Mouse (Mus musculus) heart, postnatal 14 days (tissue): ENCODE results near the gene Gid8. TPM values are rescaled to one million over a fixed set of nuclear protein-coding genes. Genes with fewer than 3 reads are reported as not detected.

Experiments
- DNase-seq, 2 experiments: peaks; one replicate each; pipeline ENCODE4 v3.0.0; 2021 to 2022
- intact Hi-C: fragments of 180-260 bp; cut with DNase I; formaldehyde crosslinking; loops from one replicate; pipeline ENCODE4 v1.15.1; 2025
- long read RNA-seq, 2 experiments: library from polyadenylated mRNA; stranded (forward); transcript quantifications; one replicate each; pipeline ENCODE4 v2.0.0; 2021
- total RNA-seq, 2 experiments: library from RNA; stranded (reverse); gene quantifications; 2 replicates each; pipeline ENCODE4 v1.2.3; 2021

The Gid8 gene
- 10 to 100 TPM; 64.7 to 69.6 TPM for total RNA-seq
- long read RNA-seq, experiment 1, transcript Gid8-201 (5 exons, 1,655 nt): major isoform, 28 of 37 reads
- long read RNA-seq, experiment 1, partial matches to known transcripts: 2 of 37 reads
- long read RNA-seq, experiment 1, other reads (novel, unspliced or antisense): 7 of 37 reads
- long read RNA-seq, experiment 2, transcript Gid8-201 (5 exons, 1,655 nt): major isoform, 16 of 22 reads
- long read RNA-seq, experiment 2, partial matches to known transcripts: 4 of 22 reads
- long read RNA-seq, experiment 2, other reads (novel, unspliced or antisense): 2 of 22 reads

- intact Hi-C loops: loop anchor here (2.0 kb wide), 1 partner anchor 31 kb away; no protein-coding TSS in a partner anchor
- DNase-seq: peak; percentile 95 to 96
Observed at GRCm38 (mm10) chr2:180709923-180710272, at the start of gene Gid8, which contains the start of gene Dido1. Gene Gid8 (plus strand): TSS chr2:180710117. Gene Dido1 (minus strand): TSS chr2:180709999.

DNA sequence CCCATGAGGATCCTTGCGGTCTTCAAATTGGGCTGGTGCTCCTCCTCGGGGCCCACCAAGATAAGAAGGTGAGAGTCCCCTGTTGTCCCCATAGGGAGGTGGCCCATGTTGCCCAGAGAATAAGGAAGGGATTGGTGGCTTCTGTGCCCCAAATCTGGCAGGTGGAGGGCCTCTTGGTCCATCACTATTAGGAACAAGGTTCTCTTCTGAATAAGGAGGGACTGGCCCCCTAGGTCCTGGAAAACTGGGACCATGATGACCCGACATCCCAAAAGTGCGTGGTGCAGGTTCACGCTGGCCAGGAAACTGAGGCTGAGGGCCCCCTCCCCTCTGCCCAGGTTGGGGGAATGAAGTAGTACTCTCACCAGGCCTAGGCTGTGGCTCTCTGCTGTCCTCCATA, 49.4 kb upstream of the Gid8 start:
- DNase-seq: no peak
- intact Hi-C loops: no loop called here

- intact Hi-C loops: no loop called here
- DNase-seq: no peak
Observed at GRCm38 (mm10) chr2:180662008-180662407, 47.9 kb upstream of the Gid8 start.

GRCm38 (mm10) chr2:180676706-180677105, 33.2 kb upstream of the Gid8 start:
- no peak for DNase-seq
- intact Hi-C loops: loop anchor here (5.0 to 10.0 kb wide), 2 partner anchors 89 to 238 kb away; partner anchors contain the start of gene Ogfr

DNA sequence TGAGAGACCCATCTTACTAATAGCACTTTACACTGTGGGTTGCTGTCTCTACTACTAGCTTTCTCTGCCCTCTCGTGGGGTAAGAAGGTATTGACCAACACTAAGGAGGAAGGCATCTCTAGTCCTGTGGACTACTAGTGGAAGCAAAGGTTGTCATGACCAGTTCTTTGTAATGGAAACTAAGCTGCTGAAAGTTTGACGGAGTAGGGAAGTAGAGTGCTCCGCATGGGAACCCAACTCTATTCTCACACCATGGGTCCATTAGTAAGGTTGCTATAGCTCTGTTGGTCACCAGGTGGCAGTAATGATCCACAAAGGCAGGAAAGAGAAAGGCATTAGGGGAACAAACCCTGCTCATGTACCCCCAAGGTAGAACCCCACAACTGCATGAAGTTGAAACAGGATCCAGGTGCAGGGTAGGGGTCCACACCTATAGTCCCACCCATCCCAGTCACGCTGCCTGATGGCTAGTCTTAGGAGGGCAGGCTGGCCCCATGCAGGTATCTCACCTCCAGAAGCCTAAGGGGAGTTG, 31.2 kb upstream of the Gid8 start:
- intact Hi-C loops: loop anchor here (2.0 to 10.0 kb wide), 4 partner anchors 32 to 236 kb away; partner anchors contain the start of genes Gid8 and Ogfr
- peak; percentile 65 to 80 for DNase-seq

GRCm38 (mm10) chr2:180681225-180681624, 28.7 kb upstream of the Gid8 start:
- intact Hi-C loops: loop anchor here (5.0 kb wide), 1 partner anchor 41 kb away; no protein-coding TSS in a partner anchor
- DNase-seq: no peak

DNA sequence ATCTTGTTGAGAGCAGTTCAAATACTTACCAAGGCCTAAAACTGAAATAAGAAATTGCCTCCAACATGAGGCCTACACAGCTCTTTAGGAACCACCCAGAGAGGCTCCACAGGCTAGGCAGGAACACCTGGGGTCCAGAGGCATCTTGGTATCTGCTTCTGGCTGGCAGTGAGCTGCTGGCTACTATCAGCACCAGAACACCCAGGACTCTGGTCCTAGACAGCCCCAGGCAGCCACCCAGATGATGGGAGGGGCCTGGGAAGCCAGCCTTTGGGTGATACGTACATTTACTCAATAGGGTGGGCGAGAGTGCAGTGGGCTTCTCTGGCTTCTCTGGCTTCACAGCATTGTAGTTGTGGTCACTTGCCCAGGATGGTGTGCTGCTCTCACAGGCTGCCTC, 26.4 kb upstream of the Gid8 start:
- intact Hi-C loops: loop anchor here (5.0 kb wide), 1 partner anchor 39 kb away; no protein-coding TSS in a partner anchor
- no peak for DNase-seq

- intact Hi-C loops: loop anchor here (5.0 kb wide), 1 partner anchor 38 kb away; no protein-coding TSS in a partner anchor
- DNase-seq: no peak
Observed at GRCm38 (mm10) chr2:180684031-180684430, 25.9 kb upstream of the Gid8 start.

DNA sequence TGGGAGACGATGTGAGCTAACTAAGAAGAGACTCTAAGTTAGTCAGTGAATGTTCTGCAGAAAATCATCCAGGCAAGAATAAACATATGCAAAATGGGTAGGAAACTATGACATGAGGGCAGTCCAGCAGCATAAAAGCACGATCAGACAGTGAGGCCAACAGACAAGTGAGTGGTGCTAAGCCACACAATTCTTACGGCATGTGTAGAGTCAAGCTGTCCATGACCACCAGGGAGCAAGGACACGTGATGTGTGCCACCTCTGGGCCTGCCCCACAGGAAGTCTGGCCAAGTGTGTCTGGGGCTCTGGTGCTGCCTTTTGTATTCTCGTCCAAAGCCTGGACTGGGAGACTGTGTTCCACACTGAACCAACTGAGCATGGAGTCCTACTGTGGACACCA, 20.1 kb upstream of the Gid8 start:
- DNase-seq: no peak
- intact Hi-C loops: no loop called here

DNA sequence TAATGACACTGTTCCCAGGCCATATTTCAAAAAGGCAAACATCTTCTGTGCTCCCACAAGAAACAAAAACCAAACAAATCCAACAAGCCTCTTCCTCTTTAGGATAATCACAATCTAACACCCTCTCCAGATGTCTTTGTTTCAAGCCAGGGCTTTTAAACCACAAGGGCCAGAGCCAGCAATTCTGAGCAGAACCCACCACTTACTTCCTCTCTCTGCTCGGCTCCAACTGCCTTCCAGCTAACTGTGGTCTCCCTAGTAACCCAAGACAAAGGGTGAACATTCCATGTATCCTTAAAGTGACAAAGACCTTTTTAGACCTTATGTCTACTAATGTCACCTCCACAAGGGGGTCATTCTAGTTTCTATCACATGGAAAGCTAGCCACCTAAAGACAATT, 17.3 kb upstream of the Gid8 start:
- DNase-seq: peak; percentile 47 to 52
- intact Hi-C loops: no loop called here

GRCm38 (mm10) chr2:180695176-180695575, 14.7 kb upstream of the Gid8 start:
- intact Hi-C loops: no loop called here
- DNase-seq: no peak

DNA sequence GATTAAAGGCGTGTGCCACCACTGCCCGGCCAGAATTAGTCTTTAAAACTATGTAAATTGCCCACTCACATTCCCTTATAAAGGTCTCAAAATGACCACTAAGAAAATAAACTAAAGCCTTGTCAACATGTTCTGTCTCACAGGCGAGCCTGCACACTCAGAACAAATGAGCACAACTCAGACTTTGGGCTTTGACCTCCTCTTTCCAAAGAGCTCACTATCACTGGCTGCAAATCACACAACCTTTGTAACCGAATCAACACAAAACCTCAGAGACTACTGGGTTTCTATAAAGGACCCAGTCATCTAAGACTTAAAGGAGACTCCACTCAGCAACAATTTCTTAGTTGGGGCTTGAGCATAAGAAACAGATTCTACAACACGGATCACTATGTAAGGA, 9.5 kb upstream of the Gid8 start:
- intact Hi-C loops: no loop called here
- no peak for DNase-seq

DNA sequence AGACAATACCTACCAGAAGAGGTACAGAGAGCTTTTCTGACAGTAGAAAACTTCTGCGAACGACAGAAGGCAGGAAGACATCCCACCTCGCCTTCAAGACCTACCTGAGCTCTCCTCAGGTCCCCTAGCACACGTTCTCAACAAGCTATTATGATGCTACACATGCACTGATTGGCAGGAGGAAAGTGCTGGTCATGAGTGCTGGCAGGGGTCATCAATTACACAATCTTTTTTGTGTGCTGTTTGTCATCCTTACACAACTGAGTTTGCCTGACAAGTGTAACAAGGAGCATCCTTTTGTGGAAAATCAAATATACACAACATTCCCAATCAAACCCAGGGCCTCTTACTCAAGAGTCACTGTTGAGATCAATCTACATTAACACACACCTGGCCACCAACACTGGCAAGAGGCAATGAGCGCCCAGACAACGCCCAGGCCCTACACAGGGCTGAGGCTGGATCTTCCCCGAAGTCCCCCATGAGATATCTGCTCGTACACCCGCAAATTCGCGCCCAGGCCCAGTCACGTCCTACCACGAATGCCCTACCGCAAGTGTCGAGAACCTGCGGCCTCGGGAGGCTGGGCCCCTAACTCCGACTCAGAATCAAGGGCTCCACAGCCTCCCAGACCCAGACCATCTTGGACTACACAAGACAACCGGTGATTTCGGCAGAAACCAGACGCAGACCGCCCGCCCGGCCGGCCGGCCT, 8.7 kb upstream of the Gid8 start:
- intact Hi-C loops: no loop called here

GRCm38 (mm10) chr2:180701767-180702621, 7.9 kb upstream of the Gid8 start:
- peak; percentile 94 for DNase-seq
- intact Hi-C loops: no loop called here

More for the DNA sequence above, 8.7 kb upstream of the Gid8 start:
- DNase-seq: no peak

- no peak for DNase-seq
- intact Hi-C loops: no loop called here
Observed at GRCm38 (mm10) chr2:180702701-180703149, 7.2 kb upstream of the Gid8 start.

- DNase-seq: no peak
- intact Hi-C loops: no loop called here
Observed at GRCm38 (mm10) chr2:180703175-180703574, 6.7 kb upstream of the Gid8 start.

- no peak for DNase-seq
- intact Hi-C loops: no loop called here
Observed at GRCm38 (mm10) chr2:180703645-180704359, 6.1 kb upstream of the Gid8 start.

- intact Hi-C loops: no loop called here
- DNase-seq: peak; percentile 70 to 76
Observed at GRCm38 (mm10) chr2:180704591-180704990, 5.3 kb upstream of the Gid8 start.

- no peak for DNase-seq
- intact Hi-C loops: no loop called here
Observed at GRCm38 (mm10) chr2:180705066-180705465, 4.9 kb upstream of the Gid8 start.

GRCm38 (mm10) chr2:180705975-180706374, 3.9 kb upstream of the Gid8 start:
- DNase-seq: no peak
- intact Hi-C loops: no loop called here
